Mouse (Mus musculus) sigmoid colon, adult 10 weeks (tissue): Measurements from ENCODE around the gene Dmkn. TPM values are rescaled to one million over a fixed set of nuclear protein-coding genes. Genes with fewer than 3 reads are reported as not detected.

ENCODE experiments used
- polyA plus RNA-seq: library from polyadenylated mRNA; stranded (reverse); fragments of 350-450 nt; fragmentation: Illumina TruSeq; extraction: RNeasy Lipid Tissue Mini Kit (QIAGEN cat#74804); gene quantifications from one replicate; pipeline ENCODE4 v1.2.3, GENCODE M21; 2014; ENCODE audit warnings: low read depth, low replicate concordance

Gene Dmkn
- polyA plus RNA-seq: 2.5 TPM

DNA sequence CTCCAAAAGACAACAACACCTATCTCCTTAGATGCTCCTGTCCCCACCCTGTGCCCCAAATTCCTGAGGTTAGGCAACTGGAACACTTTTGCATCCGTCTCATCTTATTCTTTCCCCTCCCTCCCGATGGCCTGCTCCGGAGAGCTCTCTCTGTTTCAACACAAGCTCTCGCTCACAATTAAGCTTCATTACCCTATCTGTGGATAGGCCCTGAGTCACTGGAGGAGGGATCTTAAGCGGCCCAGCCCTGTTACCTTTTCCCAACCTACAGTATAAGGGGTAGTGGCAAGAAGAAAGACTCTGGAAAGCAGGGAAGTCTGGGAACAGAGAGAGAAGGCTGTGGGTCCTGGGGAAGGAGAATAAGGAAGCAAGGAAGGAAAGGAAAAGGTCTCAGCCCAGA, at the start of gene Dmkn:
TSS of gene Dmkn (plus strand) at position 301 of the 400 bp plus-strand sequence.

GRCm38 (mm10) chr7:30729396-30730063, 34.0 kb upstream of the Dmkn start, which contains the start of gene Tmem147:
Gene Tmem147 (minus strand): TSS chr7:30729540.

DNA sequence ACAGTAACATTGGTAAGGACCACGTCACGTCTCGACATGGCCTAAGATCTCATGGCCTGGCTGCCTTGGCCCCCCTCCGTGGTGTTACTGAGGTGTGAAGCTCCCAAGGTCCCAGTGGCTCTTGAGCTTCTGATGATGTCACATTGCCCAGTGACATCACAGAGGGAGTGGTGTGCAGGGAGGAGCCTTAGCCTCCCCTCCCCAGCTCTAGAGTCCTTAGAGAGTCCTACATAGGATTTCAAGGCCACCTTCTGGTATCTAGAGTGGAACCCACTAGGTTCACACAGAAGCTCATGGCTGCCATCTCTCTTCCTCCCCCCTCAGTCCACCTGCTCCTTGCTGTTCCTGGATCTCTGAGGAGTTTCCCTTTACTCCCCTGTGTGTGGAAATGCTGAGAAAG, 19.9 kb upstream of the Dmkn start, which contains the start of gene Gapdhs:
TSS of gene Gapdhs (minus strand) at position 65 of the 400 bp plus-strand sequence.

DNA sequence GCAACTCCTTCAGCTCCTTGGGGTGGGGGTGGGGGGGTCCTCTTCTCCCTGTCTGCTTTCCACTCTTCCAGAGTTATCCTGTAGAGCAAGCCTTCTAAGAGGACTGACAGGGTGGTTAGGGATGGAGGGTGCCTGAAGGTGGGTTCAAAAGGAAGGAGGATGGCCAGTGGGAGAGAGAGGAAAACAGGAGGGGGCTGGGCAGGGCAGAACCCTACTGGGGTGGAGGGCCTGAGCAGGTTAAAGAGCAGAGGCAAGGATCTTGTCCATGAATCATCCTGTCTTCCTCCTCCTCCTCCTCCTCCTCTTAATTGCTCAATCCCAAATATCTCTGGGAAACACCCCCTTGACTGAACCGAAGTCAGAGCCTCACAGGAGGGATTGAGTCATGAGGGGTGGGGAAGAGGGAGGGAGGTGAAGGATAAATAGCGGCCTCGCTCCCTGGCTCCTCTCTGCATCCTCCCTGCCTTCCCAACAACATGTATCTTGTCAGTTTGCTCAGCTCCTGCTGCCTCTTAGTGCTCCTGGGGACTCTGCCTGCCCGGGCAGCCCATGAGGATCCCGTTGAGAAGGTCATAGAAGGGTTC, 12.4 kb upstream of the Dmkn start, which contains the start of gene Sbsn:
TSS of gene Sbsn (plus strand) at position 386 of the 584 bp plus-strand sequence.

DNA sequence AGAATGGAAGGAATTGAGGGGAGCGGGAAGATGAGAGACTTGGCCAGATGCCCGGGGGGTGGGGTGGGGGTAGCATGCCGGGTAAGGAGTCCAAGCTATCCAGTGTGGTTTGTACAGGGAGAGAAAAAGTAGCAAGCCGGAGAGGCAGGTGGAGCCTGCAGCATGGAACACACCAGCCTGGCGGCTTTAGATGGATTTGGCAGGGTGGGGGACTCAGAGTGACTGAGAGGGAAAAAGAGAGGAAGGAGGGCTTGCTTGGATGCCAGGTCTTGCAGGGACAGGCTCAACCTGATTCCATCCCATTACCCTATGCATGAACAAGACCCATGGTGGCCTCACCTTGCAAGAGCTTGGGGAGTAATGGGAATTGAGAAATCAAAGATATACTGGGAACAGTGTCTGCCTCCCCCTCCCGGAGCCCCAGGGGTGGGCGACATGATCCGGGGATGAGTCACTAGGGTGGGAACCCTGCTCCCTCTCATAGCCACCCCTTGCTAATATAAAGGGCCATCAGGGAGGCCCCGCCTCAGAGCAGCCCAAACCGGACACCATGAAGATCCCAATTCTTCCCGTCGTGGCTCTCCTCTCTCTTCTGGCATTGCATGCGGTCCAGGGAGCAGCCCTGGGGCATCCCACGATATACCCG, 23.9 kb downstream of the Dmkn start, which contains the start of gene Krtdap:
TSS of gene Krtdap (plus strand) at position 520 of the 646 bp plus-strand sequence.

GRCm38 (mm10) chr7:30823675-30824074, 60.1 kb downstream of the Dmkn start, which contains the start of gene Ffar2:
Gene Ffar2 (minus strand): TSS chr7:30823775.

Other genes starting within 250 kb of the Dmkn start
- 0.54 TPM for gene Arhgap33, start 228.7 kb upstream of the Dmkn start, polyA plus RNA-seq
- gene Hspb6, start 211.6 kb upstream of the Dmkn start, polyA plus RNA-seq: 35.6 TPM
- gene Proser3, start 211.5 kb upstream of the Dmkn start, polyA plus RNA-seq: 2.2 TPM
- 3.1 TPM for gene Lin37, start 203.9 kb upstream of the Dmkn start, polyA plus RNA-seq
- gene U2af1l4, start 200.5 kb upstream of the Dmkn start, polyA plus RNA-seq: 9.0 TPM
- 6.2 TPM for gene Gm49396, start 200.4 kb upstream of the Dmkn start, polyA plus RNA-seq
- gene Psenen, start 200.1 kb upstream of the Dmkn start, polyA plus RNA-seq: 28.7 TPM
- not detected for gene Igflr1, start 198.3 kb upstream of the Dmkn start, polyA plus RNA-seq
- 9.5 TPM for gene Kmt2b, start 175.0 kb upstream of the Dmkn start, polyA plus RNA-seq
- gene Zbtb32, start 164.8 kb upstream of the Dmkn start, polyA plus RNA-seq: not detected
- gene Upk1a, start 150.9 kb upstream of the Dmkn start, polyA plus RNA-seq: not detected
- gene Cox6b1, start 137.6 kb upstream of the Dmkn start, polyA plus RNA-seq: 1,311 TPM
- not detected for gene Etv2, start 127.9 kb upstream of the Dmkn start, polyA plus RNA-seq
- gene Rbm42, start 113.4 kb upstream of the Dmkn start, polyA plus RNA-seq: not detected
- 3.0 TPM for gene Haus5, start 98.8 kb upstream of the Dmkn start, polyA plus RNA-seq
- not detected for gene Pmis2, start 92.2 kb upstream of the Dmkn start, polyA plus RNA-seq
- gene 2200002J24Rik, start 64.8 kb upstream of the Dmkn start, polyA plus RNA-seq: not detected
- gene Atp4a, start 51.5 kb upstream of the Dmkn start, polyA plus RNA-seq: not detected
- gene Tmem147, start 34.2 kb upstream of the Dmkn start, polyA plus RNA-seq: 7.3 TPM
- gene Gapdhs, start 20.1 kb upstream of the Dmkn start, polyA plus RNA-seq: not detected
- gene Sbsn, start 12.3 kb upstream of the Dmkn start, polyA plus RNA-seq: 0.69 TPM
- not detected for gene Krtdap, start 24.1 kb downstream of the Dmkn start, polyA plus RNA-seq
- gene Ffar2, start 60.0 kb downstream of the Dmkn start, polyA plus RNA-seq: 11.9 TPM
- not detected for gene Ffar3, start 92.4 kb downstream of the Dmkn start, polyA plus RNA-seq
- gene Ffar1, start 97.8 kb downstream of the Dmkn start, polyA plus RNA-seq: 0.91 TPM
- 9.5 TPM for gene Cd22, start 116.6 kb downstream of the Dmkn start, polyA plus RNA-seq
- gene Mag, start 151.1 kb downstream of the Dmkn start, polyA plus RNA-seq: not detected
- not detected for gene Hamp2, start 160.9 kb downstream of the Dmkn start, polyA plus RNA-seq
- not detected for gene Hamp, start 180.3 kb downstream of the Dmkn start, polyA plus RNA-seq
- gene Usf2, start 193.0 kb downstream of the Dmkn start, polyA plus RNA-seq: 38.3 TPM
- gene Lsr, start 209.7 kb downstream of the Dmkn start, polyA plus RNA-seq: 6.1 TPM
- gene Fam187b, start 210.0 kb downstream of the Dmkn start, polyA plus RNA-seq: 5.0 TPM